Mouse (Mus musculus) ES-E14 (cell line): ENCODE results near the gene Diaph3. TPM values are rescaled to one million over a fixed set of nuclear protein-coding genes. Genes with fewer than 3 reads are reported as not detected.

ENCODE experiments used
- DNase-seq: peaks from one replicate; pipeline ENCODE4 v3.0.0-alpha.2; 2013; ENCODE audit warnings: low read depth, low spot score
- H3K27ac ChIP-seq: 2 replicates; pipeline ENCODE4 v1.5.1; 2012; ENCODE audit warnings: low read depth, mild to moderate bottlenecking, low read length, moderate library complexity, mixed read lengths; ENCODE audit not compliant: poor library complexity, insufficient read depth, severe bottlenecking
- H3K36me3 ChIP-seq: 2 replicates; pipeline ENCODE4 v1.6.1; 2012; ENCODE audit warnings: mild to moderate bottlenecking, low read length, moderate library complexity, mixed read lengths; ENCODE audit not compliant: control insufficient read depth, poor library complexity, insufficient read depth, severe bottlenecking
- H3K4me1 ChIP-seq, 2 experiments: fragments of 150-350 bp in 1 of 2; sonication (generic) in 1 of 2; 2 replicates each; pipeline ENCODE4 v1.6.1; 2012; ENCODE audit warnings: low read length in 2 of 2, mild to moderate bottlenecking in 1 of 2, mixed read lengths in 1 of 2; ENCODE audit not compliant: control insufficient read depth in 2 of 2, insufficient read depth in 2 of 2, poor library complexity in 1 of 2
- H3K4me3 ChIP-seq, 2 experiments: fragments of 150-350 bp in 1 of 2; sonication (generic) in 1 of 2; 2 replicates each; pipeline ENCODE4 v1.5.1; 2012; ENCODE audit warnings: low read length in 2 of 2, low read depth in 1 of 2, mild to moderate bottlenecking in 1 of 2, mixed read lengths in 1 of 2; ENCODE audit not compliant: insufficient read depth in 1 of 2, poor library complexity in 1 of 2, severe bottlenecking in 1 of 2
- H3K9ac ChIP-seq: 2 replicates; pipeline ENCODE4 v1.6.1; 2012; ENCODE audit warnings: low read depth, mild to moderate bottlenecking, low read length, mixed read lengths; ENCODE audit not compliant: poor library complexity, insufficient read depth, severe bottlenecking
- H3K9me3 ChIP-seq: fragments of 150-350 bp; sonication (generic); 2 replicates; pipeline ENCODE4 v1.6.1; 2012; ENCODE audit warnings: low read depth, mild to moderate bottlenecking, low read length; ENCODE audit not compliant: control insufficient read depth, insufficient read depth
- CHD2 ChIP-seq: IDR thresholded peaks from 2 replicates; pipeline ENCODE4 v1.6.1; 2014; ENCODE audit warnings: mild to moderate bottlenecking, low read depth, low read length, inconsistent platforms
- HCFC1 ChIP-seq: IDR thresholded peaks from 2 replicates; pipeline ENCODE4 v1.6.1; 2012; ENCODE audit warnings: low read length, inconsistent platforms, borderline replicate concordance; ENCODE audit not compliant: insufficient read depth
- MAFK ChIP-seq: IDR thresholded peaks from 2 replicates; pipeline ENCODE4 v1.6.1; 2014; ENCODE audit warnings: mild to moderate bottlenecking, low read depth, low read length, inconsistent platforms; ENCODE audit not compliant: insufficient read depth
- ZC3H11A ChIP-seq: IDR thresholded peaks from 2 replicates; pipeline ENCODE4 v1.6.1; 2012; ENCODE audit warnings: low read depth, mild to moderate bottlenecking, inconsistent platforms, low read length, borderline replicate concordance
- ZNF384 ChIP-seq: IDR thresholded peaks from 2 replicates; pipeline ENCODE4 v1.6.1; 2012; ENCODE audit warnings: low read depth, low read length, inconsistent platforms
- in situ Hi-C, 2 experiments: fragments of 600-800 bp; cut with MboI; formaldehyde crosslinking; loops; one replicate each; pipeline ENCODE4 v1.15.1; 2025; ENCODE audit warnings: low sequenced_read_pairs in 2 of 2, inconsistent platforms in 1 of 2; ENCODE audit not compliant: unreplicated experiment in 2 of 2
- total RNA-seq: library from RNA; depleted of rRNA; stranded (reverse); fragments of 300-350 nt; gene quantifications from 2 replicates; pipeline ENCODE4 v1.2.3, GENCODE M21; 2012

Diaph3 gene
- total RNA-seq, 1 experiment, result 13.1 TPM

GRCm38 (mm10) chr14:86681951-86682350 lies 459.1 kb downstream of the Diaph3 start:
- no peak overlapping the region for H3K27ac ChIP-seq
- H3K9me3 ChIP-seq, result no peaks in the 10 kb centered on the region
- in situ Hi-C loops, result no loop called here
- H3K9ac ChIP-seq, result no peak overlapping the region
- H3K4me3 ChIP-seq, result no peak overlapping the region
- H3K36me3 ChIP-seq, result no peaks in the 10 kb centered on the region
- TF ChIP-seq ZC3H11A (no peak), HCFC1 (no peak), CHD2 (no peak), MAFK (no peak), ZNF384 (no peak)
- no peaks in the 10 kb centered on the region for H3K4me1 ChIP-seq
- DNase-seq, result no peak

GRCm38 (mm10) chr14:86678992-86679391 lies 462.0 kb downstream of the Diaph3 start:
- Histone ChIP-seq H3K9ac (no peak overlapping the region), H3K27ac (no peak overlapping the region), H3K9me3 (no peaks in the 10 kb centered on the region), H3K4me1 (no peaks in the 10 kb centered on the region), H3K36me3 (no peaks in the 10 kb centered on the region), H3K4me3 (no peak overlapping the region)
- in situ Hi-C loops, result no loop called here
- TF ChIP-seq HCFC1 (no peak), ZNF384 (no peak), CHD2 (no peak), ZC3H11A (no peak), MAFK (no peak)
- DNase-seq, result no peak

- no peaks in the 10 kb centered on the region for H3K36me3 ChIP-seq
- H3K27ac ChIP-seq, result no peak overlapping the region
- TF ChIP-seq CHD2 (no peak), HCFC1 (no peak), ZNF384 (no peak), MAFK (no peak), ZC3H11A (no peak)
- no peak for DNase-seq
- no peak overlapping the region for H3K4me3 ChIP-seq
- no peaks in the 10 kb centered on the region for H3K9me3 ChIP-seq
- in situ Hi-C loops, result no loop called here
- H3K4me1 ChIP-seq, result no peaks in the 10 kb centered on the region
- H3K9ac ChIP-seq, result no peak overlapping the region
Observed at GRCm38 (mm10) chr14:86678179-86678780, 462.8 kb downstream of the Diaph3 start.

GRCm38 (mm10) chr14:86677015-86677414 lies 464.0 kb downstream of the Diaph3 start:
- Histone ChIP-seq H3K9me3 (no peaks in the 10 kb centered on the region), H3K9ac (no peak overlapping the region), H3K27ac (no peak overlapping the region), H3K4me3 (no peak overlapping the region), H3K36me3 (no peaks in the 10 kb centered on the region), H3K4me1 (no peaks in the 10 kb centered on the region)
- in situ Hi-C loops, result no loop called here
- no peak for DNase-seq
- TF ChIP-seq HCFC1 (no peak), MAFK (no peak), CHD2 (no peak), ZNF384 (no peak), ZC3H11A (no peak)

- H3K4me3 ChIP-seq, result no peak overlapping the region
- H3K9me3 ChIP-seq, result no peaks in the 10 kb centered on the region
- no peak for DNase-seq
- TF ChIP-seq ZNF384 (no peak), ZC3H11A (no peak)
- H3K9ac ChIP-seq, result no peak overlapping the region
- in situ Hi-C loops, result no loop called here
- no peak overlapping the region for H3K27ac ChIP-seq
- H3K36me3 ChIP-seq, result no peaks in the 10 kb centered on the region
- H3K4me1 ChIP-seq, result no peaks in the 10 kb centered on the region
Observed at GRCm38 (mm10) chr14:86675314-86675713, 465.7 kb downstream of the Diaph3 start.
